Mouse (Mus musculus): ENCODE data around the gene Cnbd2.

The Cnbd2 gene

GRCm38 (mm10) chr2:156311841-156312291 lies 233 bp upstream of the Cnbd2 start:
- DNase-seq (ENCODE audit: low spot score): peak; percentile 44

- no peak for DNase-seq (ENCODE audit: low spot score)
Measured at GRCm38 (mm10) chr2:156313153-156313552, 1.1 kb downstream of the Cnbd2 start.

DNA sequence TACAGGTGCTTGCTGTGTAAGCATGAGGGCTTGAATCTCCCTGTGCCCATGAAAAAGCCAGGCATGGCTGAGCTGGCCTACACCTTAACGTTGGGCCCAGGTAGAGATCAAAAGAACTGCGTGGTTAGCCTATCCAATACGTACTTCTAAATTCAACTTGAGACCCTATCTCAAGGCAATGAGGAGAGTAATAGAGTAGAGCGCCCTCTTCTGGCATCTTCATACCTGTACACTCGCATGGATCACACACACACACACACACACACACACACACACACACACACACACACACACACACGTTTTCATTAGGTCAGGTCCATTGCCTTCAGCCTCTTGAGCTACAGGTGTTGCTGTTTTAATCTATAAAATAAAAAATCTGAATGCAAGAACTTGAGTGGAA lies 2.7 kb downstream of the Cnbd2 start:
- DNase-seq (ENCODE audit: low spot score): no peak

DNA sequence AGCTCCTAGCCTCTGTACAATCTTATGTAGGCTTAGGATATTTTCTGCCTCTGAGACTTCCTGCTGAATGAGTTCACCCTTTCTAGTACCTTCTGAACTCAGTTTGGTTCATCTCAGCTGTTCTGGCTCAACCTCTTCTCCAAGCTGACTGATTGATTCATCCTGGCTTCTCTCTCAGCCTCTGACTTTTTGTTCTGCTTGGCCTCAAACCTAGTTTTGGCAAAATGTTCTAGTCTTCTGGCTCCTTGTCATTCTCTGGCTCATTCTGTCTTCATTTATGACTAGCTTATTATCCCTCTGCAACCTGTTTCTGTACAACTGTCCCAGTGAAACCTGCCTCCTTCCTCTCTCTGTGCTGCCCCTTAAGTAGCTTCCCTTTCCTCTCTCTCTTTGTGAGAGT lies 6.4 kb downstream of the Cnbd2 start:
- DNase-seq (ENCODE audit: low spot score): no peak

DNA sequence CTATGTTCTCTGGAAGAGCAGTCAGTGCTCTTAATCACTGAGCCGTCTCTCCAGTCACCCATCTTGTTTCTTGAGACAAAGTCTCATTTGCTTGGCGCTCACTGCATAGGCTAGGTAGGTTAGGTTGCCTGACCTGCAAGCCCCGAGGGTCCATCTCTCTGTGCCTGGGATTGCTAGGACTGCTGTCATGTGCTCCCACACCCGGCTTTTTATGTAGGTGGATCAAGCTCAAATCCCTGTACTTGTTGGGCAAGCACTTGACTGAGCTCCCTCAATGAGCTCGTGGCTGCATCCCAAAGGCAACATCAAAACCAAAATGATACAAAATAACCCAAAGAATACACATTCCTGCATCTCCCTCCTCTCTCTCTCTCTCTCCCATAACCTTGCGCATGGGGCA lies 9.4 kb downstream of the Cnbd2 start:
- DNase-seq (ENCODE audit: low spot score): no peak

DNA sequence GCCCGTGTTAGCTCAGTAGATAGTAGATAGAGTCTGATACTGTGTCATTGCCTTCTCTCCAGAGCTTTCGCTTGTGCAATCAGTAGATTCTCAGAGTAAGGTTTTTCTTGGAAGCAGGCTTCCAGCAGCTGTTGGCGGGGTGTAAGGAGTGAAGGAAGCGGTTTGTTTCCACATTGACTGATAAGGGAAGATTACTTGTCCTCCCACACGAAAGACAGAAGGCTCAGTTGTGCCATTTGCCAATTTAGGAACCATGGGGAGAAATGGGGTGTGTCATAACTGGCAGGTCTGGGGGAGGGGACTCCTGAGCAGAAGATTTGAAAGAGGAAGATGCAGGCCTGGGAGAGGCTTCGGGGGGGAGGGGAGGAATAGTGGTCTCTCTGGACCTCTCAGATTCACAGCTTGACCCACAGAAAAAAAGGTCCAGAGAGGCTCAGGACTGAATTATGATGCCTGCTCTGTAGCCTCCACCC lies 12.1 kb downstream of the Cnbd2 start:
- no peak for DNase-seq (ENCODE audit: low spot score)

DNA sequence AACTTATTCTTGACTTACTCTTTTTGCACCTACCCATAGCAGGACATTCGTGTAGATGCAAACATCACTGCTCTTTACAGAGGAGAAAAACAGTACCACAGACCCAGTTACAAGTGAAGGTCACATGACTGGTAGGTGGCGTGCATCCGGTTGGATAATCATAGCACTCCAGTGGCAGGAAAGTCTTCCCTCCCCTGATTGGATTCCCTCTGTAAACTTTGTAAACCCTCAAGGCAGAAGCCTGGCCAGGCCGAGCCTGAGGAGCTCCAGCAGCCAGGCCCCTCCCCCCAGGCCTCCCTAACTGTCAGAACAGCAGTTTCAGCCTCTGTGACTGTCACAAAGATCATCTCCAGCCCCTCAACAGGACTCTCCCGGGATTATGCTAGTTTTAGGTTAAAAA lies 12.6 kb downstream of the Cnbd2 start:
- DNase-seq (ENCODE audit: low spot score): no peak

GRCm38 (mm10) chr2:156330681-156331080 lies 18.6 kb downstream of the Cnbd2 start:
- DNase-seq (ENCODE audit: low spot score): no peak

GRCm38 (mm10) chr2:156331446-156331965 lies 19.4 kb downstream of the Cnbd2 start:
- no peak for DNase-seq (ENCODE audit: low spot score)

- no peak for DNase-seq (ENCODE audit: low spot score)
Measured at GRCm38 (mm10) chr2:156340078-156340477, 28.0 kb downstream of the Cnbd2 start.

GRCm38 (mm10) chr2:156344775-156345532 lies 32.9 kb downstream of the Cnbd2 start:
- DNase-seq (ENCODE audit: low spot score): no peak

GRCm38 (mm10) chr2:156348812-156349211 lies 36.7 kb downstream of the Cnbd2 start:
- DNase-seq (ENCODE audit: low spot score): no peak

GRCm38 (mm10) chr2:156349286-156349848 lies 37.3 kb downstream of the Cnbd2 start:
- no peak for DNase-seq (ENCODE audit: low spot score)

DNA sequence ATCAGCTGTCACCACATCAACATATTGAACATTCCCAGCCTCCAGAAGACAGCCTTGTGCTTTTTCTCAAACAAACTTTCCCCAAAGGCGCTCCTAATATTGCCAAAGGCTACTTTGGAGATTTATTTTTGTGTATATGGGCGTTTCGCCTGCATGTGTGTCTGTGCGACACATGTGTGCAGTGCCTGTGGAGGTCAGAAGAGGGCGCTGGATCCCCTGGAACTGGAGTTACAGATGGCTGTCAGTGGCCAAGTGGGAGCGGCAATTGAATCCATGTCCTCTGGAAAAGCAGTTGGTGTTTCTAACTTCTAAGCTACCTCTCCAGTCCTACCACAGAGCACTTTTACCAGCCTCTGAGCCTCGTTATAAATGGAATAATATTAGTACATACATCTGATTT lies 39.1 kb downstream of the Cnbd2 start:
- DNase-seq (ENCODE audit: low spot score): no peak

GRCm38 (mm10) chr2:156352413-156353165 lies 40.5 kb downstream of the Cnbd2 start:
- no peak for DNase-seq (ENCODE audit: low spot score)

GRCm38 (mm10) chr2:156353265-156353692 lies 41.2 kb downstream of the Cnbd2 start:
- no peak for DNase-seq (ENCODE audit: low spot score)

- no peak for DNase-seq (ENCODE audit: low spot score)
Measured at GRCm38 (mm10) chr2:156356031-156356430, 43.9 kb downstream of the Cnbd2 start.

GRCm38 (mm10) chr2:156368465-156368864 lies 56.4 kb downstream of the Cnbd2 start:
- no peak for DNase-seq (ENCODE audit: low spot score)

DNA sequence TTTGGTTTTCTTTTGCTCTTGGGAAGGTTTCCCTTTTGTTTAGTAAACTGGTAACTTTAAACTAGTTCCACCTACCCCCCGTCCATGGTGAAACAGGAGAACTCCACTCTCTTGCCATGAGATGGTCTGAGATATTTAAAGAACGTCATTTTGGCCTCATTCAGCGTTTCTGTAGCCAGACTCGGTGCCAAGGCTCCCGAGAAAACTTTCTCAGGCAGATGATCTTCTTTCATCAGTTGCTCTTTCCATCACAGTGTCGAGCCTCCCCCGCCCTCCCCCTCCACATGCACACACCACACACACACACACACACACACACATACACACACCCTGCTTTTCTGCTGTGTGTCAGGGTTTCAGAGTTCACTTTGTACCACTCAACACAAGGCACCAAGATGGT lies 58.8 kb downstream of the Cnbd2 start:
- no peak for DNase-seq (ENCODE audit: low spot score)

- DNase-seq (ENCODE audit: low spot score): no peak
Measured at GRCm38 (mm10) chr2:156376956-156377355, 64.9 kb downstream of the Cnbd2 start.

DNA sequence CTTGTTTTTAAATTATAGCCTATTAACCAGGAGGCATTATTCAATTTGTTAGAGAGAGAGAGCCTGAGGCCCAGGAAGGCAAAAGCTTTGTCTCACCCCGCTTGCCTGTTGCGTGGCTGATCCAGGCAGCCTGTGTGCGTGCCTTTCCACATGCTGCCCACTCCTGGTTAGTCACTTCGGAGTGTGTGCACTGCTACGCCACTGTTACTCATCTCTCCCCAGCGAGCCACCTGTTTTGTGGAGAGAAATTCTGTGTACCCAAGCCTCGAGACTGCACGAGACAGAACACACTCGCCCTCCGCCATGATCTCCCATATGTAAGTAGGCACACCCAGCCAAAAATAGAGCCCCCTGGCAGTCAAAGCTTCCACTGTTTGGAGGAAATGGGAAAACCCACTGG lies 67.8 kb downstream of the Cnbd2 start:
- no peak for DNase-seq (ENCODE audit: low spot score)

DNA sequence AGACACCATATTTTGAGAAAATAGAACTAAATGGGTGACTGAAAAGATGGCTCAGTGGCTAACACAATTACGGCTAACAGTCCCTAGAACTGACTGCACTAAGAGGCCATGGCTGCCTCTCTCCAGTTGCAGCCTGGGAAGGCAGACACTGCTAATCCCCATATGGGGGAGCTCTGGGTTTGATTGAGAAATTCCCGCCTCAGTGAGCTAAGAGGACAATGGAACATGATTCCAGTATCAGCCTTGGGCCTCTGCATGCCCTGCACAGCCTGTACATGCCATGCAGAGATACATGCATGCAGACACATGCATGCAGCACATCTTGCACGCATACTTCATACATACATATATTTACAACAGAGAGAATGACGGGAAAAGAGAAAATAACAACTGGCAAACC lies 69.3 kb downstream of the Cnbd2 start:
- no peak for DNase-seq (ENCODE audit: low spot score)
